Mouse (Mus musculus) liver, adult 2 months (tissue): ENCODE results near the gene Evpl.

Source experiments
- CTCF ChIP-seq: fragments of 200-500 bp; IDR thresholded peaks from 2 replicates; pipeline ENCODE4 v1.5.1; 2011; ENCODE audit warnings: low read depth, low read length, control low read depth
- POLR2A ChIP-seq: fragments of 200-500 bp; IDR thresholded peaks from 2 replicates; pipeline ENCODE4 v1.6.1; 2011; ENCODE audit warnings: low read length, control low read depth; ENCODE audit not compliant: insufficient read depth; ENCODE audit errors: extremely low read depth

GRCm38 (mm10) chr11:116228699-116229098 is 9.2 kb downstream of the Evpl start:
- no peak for TF ChIP-seq CTCF
- TF ChIP-seq POLR2A, result no peak
